Mouse (Mus musculus) embryonic fibroblast, embryonic 13.5 days (primary cell): ENCODE results near the gene Ncapd2.

Experiments
- CTCF ChIP-seq: IDR thresholded peaks from 2 replicates; pipeline ENCODE4 v1.5.1; 2011; ENCODE audit warnings: mild to moderate bottlenecking, control low read depth, low read length, moderate library complexity, borderline replicate concordance; ENCODE audit not compliant: insufficient read depth
- POLR2A ChIP-seq: IDR thresholded peaks from 2 replicates; pipeline ENCODE4 v1.6.1; 2011; ENCODE audit warnings: low read depth, mild to moderate bottlenecking, control low read depth, low read length, moderate library complexity

- no peak for TF ChIP-seq CTCF
- TF ChIP-seq POLR2A, result no peak
Measured at GRCm38 (mm10) chr6:125173256-125173655, 18.2 kb downstream of the Ncapd2 start.
